Mouse (Mus musculus): ENCODE data around the gene Tnfrsf12a. TPM values are rescaled to one million over a fixed set of nuclear protein-coding genes. Genes with fewer than 3 reads are reported as not detected.

Tnfrsf12a gene
- total RNA-seq, 2 experiments from 2014 or later: 9.5 to 10.1 TPM

DNA sequence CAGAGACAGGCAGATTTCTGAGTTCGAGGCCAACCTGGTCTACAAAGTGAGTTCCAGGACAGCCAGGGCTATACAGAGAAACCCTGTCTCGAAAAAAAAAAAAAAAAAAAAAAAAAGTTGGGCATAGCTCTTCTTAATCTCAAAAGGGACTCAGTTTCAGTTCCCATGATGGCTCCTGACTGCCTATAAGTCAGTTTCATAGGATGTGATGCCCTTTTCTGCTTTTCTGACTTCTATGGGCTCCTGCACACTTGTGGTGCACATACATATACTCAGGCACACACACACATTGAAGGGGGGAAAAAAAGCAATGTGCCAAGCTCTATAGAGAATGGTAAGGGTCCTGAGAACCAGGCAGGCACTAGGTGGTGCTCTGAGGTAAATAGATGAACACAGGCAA is 23.9 kb downstream of the Tnfrsf12a start:
- DNase-seq (ENCODE audit: low spot score in 2 of 2): no peak

DNA sequence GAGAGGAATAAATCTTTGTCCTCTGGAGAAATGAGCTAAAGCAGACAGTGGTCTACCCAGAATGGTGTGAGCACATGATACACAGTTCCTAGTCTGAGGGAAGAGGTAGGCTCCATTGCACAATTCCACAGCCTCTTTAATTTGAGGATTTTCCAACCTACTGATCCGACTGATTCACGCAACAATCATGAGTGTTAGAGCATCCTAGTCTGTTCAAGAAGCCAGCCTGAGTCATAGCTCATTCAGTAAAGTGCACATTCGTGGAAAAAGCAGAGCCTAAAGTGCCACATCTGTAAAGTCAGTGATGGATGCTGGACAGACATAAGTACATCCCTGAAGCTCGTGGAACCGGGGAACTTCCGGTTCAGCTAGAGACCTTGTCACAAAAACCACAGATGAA is 25.9 kb downstream of the Tnfrsf12a start:
- DNase-seq (ENCODE audit: low spot score in 2 of 2): no peak

GRCm38 (mm10) chr17:23645894-23646293 is 31.4 kb downstream of the Tnfrsf12a start:
- no peak for DNase-seq (ENCODE audit: low spot score in 2 of 2)

- DNase-seq (ENCODE audit: low spot score in 2 of 2): no peak
Observed at GRCm38 (mm10) chr17:23644613-23645495, 32.4 kb downstream of the Tnfrsf12a start, which contains the start of gene Mmp25. TSS of gene Mmp25 (minus strand) at chr17:23645277.

- DNase-seq (ENCODE audit: low spot score in 2 of 2): no peak
Observed at GRCm38 (mm10) chr17:23631241-23631640, 46.0 kb downstream of the Tnfrsf12a start.

GRCm38 (mm10) chr17:23630195-23631020 is 46.9 kb downstream of the Tnfrsf12a start:
- peak; percentile 78 to 80 for DNase-seq (ENCODE audit: low spot score in 2 of 2)

DNA sequence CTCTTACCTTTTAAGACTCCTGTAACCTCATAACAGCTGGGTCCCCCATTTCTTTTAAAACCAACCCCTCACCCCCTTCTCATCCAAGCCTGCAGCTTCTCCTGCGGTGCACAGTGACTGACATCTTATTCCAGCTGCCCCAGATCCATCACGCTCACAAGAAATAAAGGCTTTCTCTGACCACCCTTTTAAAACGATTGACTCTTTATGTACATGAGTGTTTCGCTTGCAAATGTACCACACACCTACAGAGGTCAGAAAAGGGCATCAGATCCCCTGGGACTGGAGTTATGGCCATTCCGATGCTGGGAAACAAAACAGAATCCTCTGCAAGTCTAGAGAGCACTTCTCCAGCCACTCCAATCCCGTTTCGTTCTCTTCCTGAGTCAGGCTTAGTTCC is 49.5 kb downstream of the Tnfrsf12a start:
- no peak for DNase-seq (ENCODE audit: low spot score in 2 of 2)

Other genes starting within 250 kb of the Tnfrsf12a start
- not detected for gene Vmn2r117, start 197.8 kb downstream of the Tnfrsf12a start, total RNA-seq (2021)
- gene Zfp213, start 113.2 kb downstream of the Tnfrsf12a start, total RNA-seq (2021): 1 to 10 TPM; 4.6 to 6.5 TPM
- gene Zfp13, start 78.0 kb downstream of the Tnfrsf12a start, total RNA-seq (2021): 10 to 100 TPM; 29.8 to 30.1 TPM
- gene Zscan10, start 76.6 kb downstream of the Tnfrsf12a start, total RNA-seq (2021): under 1 TPM in 1 of 2 experiments, not detected in 1; 0.36 TPM
- gene Mmp25, start 32.2 kb downstream of the Tnfrsf12a start, total RNA-seq (2021): under 1 TPM; 0.85 to 0.86 TPM
- not detected for gene Bicdl2, start 17.0 kb downstream of the Tnfrsf12a start, total RNA-seq (2021)
- 100 to 1,000 TPM; 127 to 131 TPM for gene Hcfc1r1, start 3.9 kb downstream of the Tnfrsf12a start, total RNA-seq (2021)
- gene Thoc6, start 3.6 kb downstream of the Tnfrsf12a start, total RNA-seq (2021): 10 to 100 TPM in 1 of 2 experiments, 1 to 10 TPM in 1; 9.5 to 12.2 TPM
- gene Cldn6, start 1.8 kb upstream of the Tnfrsf12a start, total RNA-seq (2021): not detected
- gene Cldn9, start 6.6 kb upstream of the Tnfrsf12a start, total RNA-seq (2021): 1 to 10 TPM in 1 of 2 experiments, under 1 TPM in 1; 0.69 to 1.1 TPM
- under 1 TPM; 0.14 to 0.16 TPM for gene 1520401A03Rik, start 45.3 kb upstream of the Tnfrsf12a start, total RNA-seq (2021)
- 1 to 10 TPM; 3.7 to 4.0 TPM for gene Pkmyt1, start 48.9 kb upstream of the Tnfrsf12a start, total RNA-seq (2021)
- gene Paqr4, start 63.4 kb upstream of the Tnfrsf12a start, total RNA-seq (2021): 10 to 100 TPM; 49.7 to 52.8 TPM
- gene Kremen2, start 68.4 kb upstream of the Tnfrsf12a start, total RNA-seq (2021): under 1 TPM; 0.17 to 0.21 TPM
- gene Flywch1, start 94.1 kb upstream of the Tnfrsf12a start, total RNA-seq (2021): 100 to 1,000 TPM; 159 to 169 TPM
- gene Flywch2, start 108.6 kb upstream of the Tnfrsf12a start, total RNA-seq (2021): 10 to 100 TPM; 24.5 to 25.3 TPM
- 100 to 1,000 TPM; 502 to 591 TPM for gene Srrm2, start 113.1 kb upstream of the Tnfrsf12a start, total RNA-seq (2021)
- gene Elob, start 151.7 kb upstream of the Tnfrsf12a start, total RNA-seq (2021): 100 to 1,000 TPM; 363 to 365 TPM
- not detected for gene Prss33, start 158.6 kb upstream of the Tnfrsf12a start, total RNA-seq (2021)
- under 1 TPM in 1 of 2 experiments, not detected in 1; 0.29 TPM for gene Prss32, start 166.4 kb upstream of the Tnfrsf12a start, total RNA-seq (2021)
- gene Prss41, start 166.7 kb upstream of the Tnfrsf12a start, total RNA-seq (2021): 1 to 10 TPM; 1.8 to 2.0 TPM
- gene Prss21, start 190.6 kb upstream of the Tnfrsf12a start, total RNA-seq (2021): not detected
- not detected for gene Dcpp1, start 203.4 kb upstream of the Tnfrsf12a start, total RNA-seq (2021)
- not detected for gene Dcpp2, start 203.4 kb upstream of the Tnfrsf12a start, total RNA-seq (2021)
- gene Dcpp3, start 240.0 kb upstream of the Tnfrsf12a start, total RNA-seq (2021): not detected